Mouse (Mus musculus) layer of hippocampus, adult 9-10 months (tissue): ENCODE data around the gene Slc26a8.
"Not testable (repeated sequence)": the region's sequence is repeated elsewhere in the genome, so short reads cannot be mapped to it uniquely, and the experiment has no call there.

Experiments used
- DNase-seq: peaks from one replicate; pipeline ENCODE4 v3.0.0; 2022; ENCODE audit warnings: low spot score

The Slc26a8 gene

GRCm38 (mm10) chr17:28689586-28690283 is at the start of gene Slc26a8:
Gene Slc26a8 (minus strand): TSS chr17:28690233.
- DNase-seq = no peak

- no peak for DNase-seq
Observed at GRCm38 (mm10) chr17:28739244-28739643, 49.2 kb upstream of the Slc26a8 start.

- DNase-seq = no peak
Observed at GRCm38 (mm10) chr17:28737973-28738372, 47.9 kb upstream of the Slc26a8 start.

GRCm38 (mm10) chr17:28736486-28736885 is 46.5 kb upstream of the Slc26a8 start:
- DNase-seq = no peak

- DNase-seq = no peak
Observed at GRCm38 (mm10) chr17:28735317-28736105, 45.5 kb upstream of the Slc26a8 start.

GRCm38 (mm10) chr17:28727511-28727910 is 37.5 kb upstream of the Slc26a8 start:
- not testable (repeated sequence) for DNase-seq

- no peak for DNase-seq
Observed at GRCm38 (mm10) chr17:28725783-28726182, 35.8 kb upstream of the Slc26a8 start, which contains the start of gene AC170998.1. Gene AC170998.1 (plus strand): TSS chr17:28726083.

GRCm38 (mm10) chr17:28717535-28717934 is 27.5 kb upstream of the Slc26a8 start:
- no peak for DNase-seq

- DNase-seq = no peak
Observed at GRCm38 (mm10) chr17:28715832-28716548, 26.0 kb upstream of the Slc26a8 start.

GRCm38 (mm10) chr17:28714006-28714405 is 24.0 kb upstream of the Slc26a8 start:
- no peak for DNase-seq

- DNase-seq = no peak
Observed at GRCm38 (mm10) chr17:28712305-28712704, 22.3 kb upstream of the Slc26a8 start.

- no peak for DNase-seq
Observed at GRCm38 (mm10) chr17:28711237-28711636, 21.2 kb upstream of the Slc26a8 start.

- no peak for DNase-seq
Observed at GRCm38 (mm10) chr17:28710291-28710688, 20.3 kb upstream of the Slc26a8 start.

GRCm38 (mm10) chr17:28709552-28710290 is 19.7 kb upstream of the Slc26a8 start:
- DNase-seq = no peak

- no peak for DNase-seq
Observed at GRCm38 (mm10) chr17:28708989-28709388, 19.0 kb upstream of the Slc26a8 start.

GRCm38 (mm10) chr17:28707816-28708215 is 17.8 kb upstream of the Slc26a8 start:
- no peak for DNase-seq

- DNase-seq = no peak
Observed at GRCm38 (mm10) chr17:28707136-28707627, 17.1 kb upstream of the Slc26a8 start.

- no peak for DNase-seq
Observed at GRCm38 (mm10) chr17:28706697-28707096, 16.7 kb upstream of the Slc26a8 start.

- DNase-seq = no peak
Observed at GRCm38 (mm10) chr17:28702646-28703045, 12.6 kb upstream of the Slc26a8 start.

GRCm38 (mm10) chr17:28701737-28702136 is 11.7 kb upstream of the Slc26a8 start:
- no peak for DNase-seq

- DNase-seq = no peak
Observed at GRCm38 (mm10) chr17:28701171-28701570, 11.1 kb upstream of the Slc26a8 start.

GRCm38 (mm10) chr17:28699789-28700188 is 9.8 kb upstream of the Slc26a8 start:
- no peak for DNase-seq
